In the genomic region with DNA sequence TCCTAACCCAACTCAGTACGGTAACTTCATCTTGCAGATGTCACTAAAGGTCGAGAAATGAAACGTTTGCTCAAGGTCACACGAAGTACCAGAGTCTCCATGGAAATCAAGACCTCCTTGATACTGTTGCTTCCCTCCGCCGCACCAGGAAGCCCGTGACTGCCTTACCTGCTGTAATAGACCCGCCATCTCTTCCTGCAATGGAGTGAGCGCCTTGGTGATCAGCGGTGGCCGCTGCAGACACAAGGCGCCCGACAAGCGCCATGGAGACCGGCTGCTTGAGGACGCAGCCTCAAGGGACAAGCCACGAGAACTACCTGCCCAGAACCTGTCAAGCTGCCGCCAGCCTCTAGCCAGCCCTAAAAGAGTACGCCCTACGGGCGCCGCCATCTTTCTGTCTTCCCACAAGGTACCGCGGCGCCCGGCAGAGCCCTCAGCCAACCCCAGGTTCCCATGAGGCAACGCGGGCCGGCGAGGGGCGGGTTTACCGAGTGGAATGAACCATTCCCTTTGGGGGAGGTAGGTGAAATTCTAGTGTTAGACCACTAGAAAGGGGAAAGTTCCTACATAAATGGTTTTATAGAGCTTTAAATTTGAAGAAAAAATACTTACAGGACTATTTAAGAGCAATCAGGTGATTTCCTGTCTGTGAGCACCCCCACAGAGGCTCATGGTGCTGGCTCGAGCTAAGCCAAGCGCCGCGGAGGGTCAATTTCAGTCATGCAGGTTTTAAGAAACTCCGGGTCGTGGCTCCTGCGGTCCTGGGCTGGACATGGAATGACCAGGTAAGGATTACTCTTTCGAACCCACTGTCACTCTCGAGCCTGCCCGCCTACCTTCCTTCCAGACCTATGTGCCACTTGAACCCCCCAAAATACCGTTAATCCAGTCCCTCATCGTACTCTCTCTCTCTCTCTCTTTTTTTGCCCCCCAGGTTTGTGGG, we compare ENCODE assay signal across 8 mouse cellular contexts. TPM values are rescaled to one million over a fixed set of nuclear protein-coding genes. Genes with fewer than 3 reads are reported as not detected.
DNase-seq lines count a peak whose midpoint lies in the region; ATAC-seq lines count a peak whose summit lies in the region.

A gene (plus strand): TSS at position 481 of the 943 bp plus-strand sequence.
A gene (minus strand): TSS at position 893 of the 943 bp plus-strand sequence.

- under 1% methylated on average over 44 of the region's 44 CpGs for WGBS in hindbrain, embryonic 11.5 days

- H3K27me3 ChIP-seq in hindbrain, embryonic 11.5 days (ENCODE audit: control insufficient read depth, insufficient read depth, low read length) = no peaks in the 10 kb centered on the region

- peak; percentile 98 for ATAC-seq in hindbrain, embryonic 11.5 days (ENCODE audit: low FRiP score)

- H3K4me2 ChIP-seq in hindbrain, embryonic 11.5 days (replicated peaks; ENCODE audit: low read depth, low read length) = peak within 1 kb of the TSS; percentile 83

- H3K9ac ChIP-seq in hindbrain, embryonic 11.5 days (ENCODE audit: low read depth, low read length) = peak within 1 kb of the TSS; percentile 81

- DNase-seq in MN1 (ENCODE audit: low spot score) = peak; percentile 93
- peak; percentile 88 for DNase-seq in cerebellum, adult 9-10 months
- peak; percentile 67 to 89 for DNase-seq in frontal cortex, adult 2 months (ENCODE audit: extremely low spot score in 1 of 2, low spot score in 1 of 2)
- DNase-seq in hindbrain, embryonic 11.5 days (ENCODE audit: low spot score) = peak; percentile 91
- DNase-seq in layer of hippocampus, postnatal 10 days (ENCODE audit: low spot score in 2 of 2) = peak; percentile 81 to 87
- peak; percentile 92 for DNase-seq in lung, postnatal 10 days
- peak; percentile 85 for DNase-seq in ovary, postnatal 36 days (ENCODE audit: low spot score)
- peak; percentile 87 for DNase-seq in thymus, postnatal 25 days

- H3K4me3 ChIP-seq in hindbrain, embryonic 11.5 days (ENCODE audit: low read depth, low read length) = peak within 1 kb of the TSS; percentile 96

- H3K27ac ChIP-seq in hindbrain, embryonic 11.5 days (ENCODE audit: low read depth, low read length) = no peak within 1 kb of the TSS

- no peaks in the 10 kb centered on the region for H3K36me3 ChIP-seq in hindbrain, embryonic 11.5 days (ENCODE audit: control insufficient read depth, insufficient read depth, low read length)

- no peaks in the 10 kb centered on the region for H3K9me3 ChIP-seq in hindbrain, embryonic 11.5 days (ENCODE audit: control insufficient read depth, low read length)

- no peaks in the 10 kb centered on the region for H3K4me1 ChIP-seq in hindbrain, embryonic 11.5 days (replicated peaks; ENCODE audit: control insufficient read depth, insufficient read depth, low read length)

RNA-seq across cellular contexts. Expression of the first gene that starts in this region (rescaled TPM):
- 64.7 and 66.4 TPM in 2 replicates for polyA plus RNA-seq in frontal cortex, adult 2 months (2012; rRNA removed)
- 81.2 TPM in 2 replicates for polyA plus RNA-seq in hindbrain, embryonic 11.5 days (2014; fragmentation: Nextera tagmentation; extraction: Ambion mirVana)
- total RNA-seq in layer of hippocampus, postnatal 10 days (2021) = 10 to 100 TPM; 41.8 to 42.9 TPM

RNA-seq across cellular contexts. Expression of the second gene that starts in this region (rescaled TPM):
- polyA plus RNA-seq in frontal cortex, adult 2 months (2012; rRNA removed) = 34.9 and 35.3 TPM in 2 replicates
- polyA plus RNA-seq in hindbrain, embryonic 11.5 days (2014; fragmentation: Nextera tagmentation; extraction: Ambion mirVana) = 72.4 and 76.6 TPM in 2 replicates
- 10 to 100 TPM; 24.0 to 27.1 TPM for total RNA-seq in layer of hippocampus, postnatal 10 days (2021)
